Mouse (Mus musculus): ENCODE results near the gene Fgfr2. TPM values are rescaled to one million over a fixed set of nuclear protein-coding genes. Genes with fewer than 3 reads are reported as not detected.
A peak's percentile ranks its signal among the peaks of the same experiment; 100 is the strongest.

Gene Fgfr2
- polyA plus RNA-seq, 1 experiment from 2014 or later: 11.2 TPM

DNA sequence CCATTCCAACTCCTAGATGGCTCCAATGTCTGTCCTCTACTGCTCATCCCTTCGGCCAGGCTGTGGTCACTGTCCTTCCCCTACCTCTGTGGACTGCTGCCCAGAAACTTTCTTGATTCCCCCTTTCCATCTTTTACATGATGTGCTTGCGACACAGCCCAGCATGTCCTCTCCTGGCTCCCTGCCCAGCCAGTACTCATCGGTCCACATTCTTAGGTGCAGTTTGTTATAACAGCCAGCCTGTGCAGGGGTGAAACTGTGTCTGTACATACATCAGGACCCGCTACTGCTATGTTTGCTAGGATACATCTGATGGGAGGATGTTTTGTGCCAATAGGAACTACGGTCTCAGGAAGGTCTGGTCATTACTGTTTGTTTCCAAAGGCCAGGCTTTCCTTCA is 2949.2 kb downstream of the Fgfr2 start:
- TF ChIP-seq CTCF (IDR thresholded peaks at IDR 0.05; ENCODE audit: low read depth): no peak
- no peak for TF ChIP-seq EP300 (IDR thresholded peaks at IDR 0.05; ENCODE audit: low read depth)
- 57% methylated on average over 5 of the region's 5 CpGs for WGBS (ENCODE audit: insufficient replicate concordance)
- Histone ChIP-seq H3K4me2 (ENCODE audit: low read depth, low read length) (no peak overlapping the region), H3K4me3 (ENCODE audit: low read depth, low read length) (no peak overlapping the region), H3K4me1 (ENCODE audit: insufficient read depth) (no peaks in the 10 kb centered on the region), H3K9ac (replicated peaks) (no peak overlapping the region), H3K27me3 (ENCODE audit: insufficient read depth, low read length) (no peaks in the 10 kb centered on the region), H3K9me3 (ENCODE audit: low read length) (no peaks in the 10 kb centered on the region), H3K36me3 (replicated peaks; ENCODE audit: insufficient read depth, low read length) (no peaks in the 10 kb centered on the region; the same call in 1 of the 2 replicates), H3K27ac (ENCODE audit: low read depth) (no peak overlapping the region)
- peak; percentile 59 for DNase-seq
- peak; percentile 48; the same call in 1 of the 2 replicates for ATAC-seq

DNA sequence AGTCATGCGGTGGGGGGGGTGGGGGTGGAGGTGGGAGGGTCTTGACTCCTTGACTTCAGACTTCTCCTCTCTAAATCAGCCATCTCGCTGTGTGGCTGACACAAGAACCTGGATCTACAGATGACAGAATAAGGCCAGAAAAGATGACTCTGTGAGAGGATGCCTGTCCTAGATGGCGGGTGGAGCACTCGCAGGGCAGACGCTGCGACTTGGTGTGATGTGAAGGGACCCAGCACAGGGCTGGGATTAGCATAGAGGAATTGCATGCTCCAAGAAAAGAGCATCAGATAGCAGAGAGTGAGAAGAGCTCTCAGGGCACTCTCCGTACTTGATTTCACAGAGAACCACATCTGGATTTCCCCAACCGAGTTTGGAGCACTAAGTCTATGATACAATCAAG is 2953.0 kb downstream of the Fgfr2 start:
- H3K9ac ChIP-seq (replicated peaks): no peak overlapping the region
- 77% methylated on average over 8 of the region's 8 CpGs for WGBS (ENCODE audit: insufficient replicate concordance)
- no peaks in the 10 kb centered on the region for H3K9me3 ChIP-seq (ENCODE audit: low read length)
- H3K27me3 ChIP-seq (ENCODE audit: insufficient read depth, low read length): no peaks in the 10 kb centered on the region
- no peak overlapping the region for H3K4me2 ChIP-seq (ENCODE audit: low read depth, low read length)
- ATAC-seq (no peak), DNase-seq (no peak)
- no peak overlapping the region for H3K4me3 ChIP-seq (ENCODE audit: low read depth, low read length)
- H3K27ac ChIP-seq (ENCODE audit: low read depth): no peak overlapping the region
- H3K4me1 ChIP-seq (ENCODE audit: insufficient read depth): no peaks in the 10 kb centered on the region
- no peaks in the 10 kb centered on the region; the same call in 1 of the 2 replicates for H3K36me3 ChIP-seq (replicated peaks; ENCODE audit: insufficient read depth, low read length)
- no peak for TF ChIP-seq CTCF (IDR thresholded peaks at IDR 0.05; ENCODE audit: low read depth)
- no peak for TF ChIP-seq EP300 (IDR thresholded peaks at IDR 0.05; ENCODE audit: low read depth)

DNA sequence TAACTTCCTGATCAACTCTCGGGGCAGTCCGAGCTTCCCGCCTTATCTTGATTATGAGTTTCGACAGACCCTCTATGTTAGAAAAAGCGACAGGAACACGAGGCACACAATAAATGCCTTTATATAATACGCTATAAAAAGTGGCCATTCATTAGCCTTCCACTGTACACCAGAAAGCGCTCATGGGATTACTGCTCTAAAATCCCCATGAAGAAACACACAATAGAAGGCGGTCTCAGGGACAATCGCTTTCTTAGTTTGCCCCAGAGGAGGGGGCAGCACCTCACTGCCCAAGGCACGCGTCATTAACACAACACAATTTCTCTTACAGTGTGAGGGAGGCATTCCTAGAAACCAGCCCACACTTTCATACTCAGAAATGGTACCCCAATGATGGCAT is 2954.9 kb downstream of the Fgfr2 start:
- Histone ChIP-seq H3K27ac (ENCODE audit: low read depth) (no peak overlapping the region), H3K36me3 (replicated peaks; ENCODE audit: insufficient read depth, low read length) (no peaks in the 10 kb centered on the region; the same call in 1 of the 2 replicates), H3K4me3 (ENCODE audit: low read depth, low read length) (no peak overlapping the region), H3K9me3 (ENCODE audit: low read length) (no peaks in the 10 kb centered on the region), H3K4me2 (ENCODE audit: low read depth, low read length) (no peak overlapping the region), H3K27me3 (ENCODE audit: insufficient read depth, low read length) (no peaks in the 10 kb centered on the region), H3K4me1 (ENCODE audit: insufficient read depth) (no peaks in the 10 kb centered on the region), H3K9ac (replicated peaks) (no peak overlapping the region)
- DNase-seq (no peak), ATAC-seq (no peak)
- no peak for TF ChIP-seq EP300 (IDR thresholded peaks at IDR 0.05; ENCODE audit: low read depth)
- 73% methylated on average over 12 of the region's 12 CpGs for whole genome bisulfite sequencing (ENCODE audit: insufficient replicate concordance)

DNA sequence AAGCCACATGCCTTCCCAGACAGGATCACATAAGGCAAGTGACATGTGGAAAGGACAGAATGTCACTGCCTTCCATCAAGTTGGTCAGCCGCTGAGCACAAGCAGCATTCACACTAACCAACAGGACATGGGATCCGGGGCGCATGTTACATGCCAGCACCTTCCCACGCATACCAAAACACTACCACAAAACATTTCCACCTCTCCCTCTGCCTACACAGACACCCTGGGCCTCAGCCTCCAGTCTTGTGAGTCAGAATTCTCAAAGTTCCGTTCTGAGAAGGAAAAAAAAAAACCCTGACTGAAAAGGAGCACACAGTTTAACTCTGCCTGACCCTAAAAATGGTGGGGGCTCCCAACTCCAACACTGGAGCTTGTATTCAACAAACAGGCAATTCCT is 2955.9 kb downstream of the Fgfr2 start:
- no peak overlapping the region for H3K9ac ChIP-seq (replicated peaks)
- H3K9me3 ChIP-seq (ENCODE audit: low read length): no peaks in the 10 kb centered on the region
- WGBS (ENCODE audit: insufficient replicate concordance): 76% methylated on average over 5 of the region's 5 CpGs
- no peaks in the 10 kb centered on the region for H3K27me3 ChIP-seq (ENCODE audit: insufficient read depth, low read length)
- DNase-seq (no peak), ATAC-seq (no peak)
- H3K4me3 ChIP-seq (ENCODE audit: low read depth, low read length): no peak overlapping the region
- no peak overlapping the region for H3K4me2 ChIP-seq (ENCODE audit: low read depth, low read length)
- no peaks in the 10 kb centered on the region for H3K4me1 ChIP-seq (ENCODE audit: insufficient read depth)
- peaks cover 3% of the 10 kb centered on the region; the same call in 1 of the 2 replicates for H3K36me3 ChIP-seq (replicated peaks; ENCODE audit: insufficient read depth, low read length)
- TF ChIP-seq EP300 (IDR thresholded peaks at IDR 0.05; ENCODE audit: low read depth): no peak
- TF ChIP-seq CTCF (IDR thresholded peaks at IDR 0.05; ENCODE audit: low read depth): no peak
- H3K27ac ChIP-seq (ENCODE audit: low read depth): no peak overlapping the region

- WGBS (ENCODE audit: insufficient replicate concordance): 74% methylated on average over 4 of the region's 4 CpGs
- Histone ChIP-seq H3K36me3 (replicated peaks; ENCODE audit: insufficient read depth, low read length) (0 out of 2 replicates have a peak, but pooled peaks cover 3% of the 10 kb centered on the region), H3K9me3 (ENCODE audit: low read length) (no peaks in the 10 kb centered on the region), H3K4me1 (ENCODE audit: insufficient read depth) (no peaks in the 10 kb centered on the region), H3K27me3 (ENCODE audit: insufficient read depth, low read length) (no peaks in the 10 kb centered on the region), H3K27ac (ENCODE audit: low read depth) (no peak overlapping the region), H3K4me3 (ENCODE audit: low read depth, low read length) (no peak overlapping the region), H3K9ac (replicated peaks) (no peak overlapping the region), H3K4me2 (ENCODE audit: low read depth, low read length) (no peak overlapping the region)
- DNase-seq: no peak
- TF ChIP-seq EP300 (IDR thresholded peaks at IDR 0.05; ENCODE audit: low read depth): no peak
- TF ChIP-seq CTCF (IDR thresholded peaks at IDR 0.05; ENCODE audit: low read depth): no peak
- ATAC-seq: no peak
Observed at GRCm38 (mm10) chr7:130166190-130166589, 2957.0 kb downstream of the Fgfr2 start.

DNA sequence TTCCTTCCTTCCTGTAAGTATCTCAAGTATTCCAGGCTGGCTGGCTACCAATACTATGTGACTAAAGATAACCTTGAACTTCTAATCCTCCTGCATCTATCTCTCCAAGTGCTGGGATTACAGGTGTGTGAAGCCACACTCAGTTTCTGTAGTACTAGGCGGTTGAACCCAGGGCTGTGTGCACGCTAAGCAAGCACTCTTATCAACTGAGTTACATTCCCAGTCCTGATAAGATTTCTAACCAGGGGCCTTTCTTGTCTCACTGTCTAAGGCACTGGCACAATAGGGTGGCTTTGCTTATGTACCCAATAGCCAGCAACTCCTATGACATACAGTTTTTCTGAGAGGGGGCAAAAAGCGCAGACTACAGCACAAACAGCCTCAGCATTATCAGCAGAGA is 2957.7 kb downstream of the Fgfr2 start:
- no peak overlapping the region for H3K4me3 ChIP-seq (ENCODE audit: low read depth, low read length)
- H3K9ac ChIP-seq (replicated peaks): no peak overlapping the region
- TF ChIP-seq CTCF (IDR thresholded peaks at IDR 0.05; ENCODE audit: low read depth) (no peak), EP300 (IDR thresholded peaks at IDR 0.05; ENCODE audit: low read depth) (no peak)
- H3K9me3 ChIP-seq (ENCODE audit: low read length): no peaks in the 10 kb centered on the region
- ATAC-seq: no peak
- 67% methylated on average over 3 of the region's 3 CpGs for WGBS (ENCODE audit: insufficient replicate concordance)
- DNase-seq: no peak
- no peak overlapping the region for H3K27ac ChIP-seq (ENCODE audit: low read depth)
- H3K4me1 ChIP-seq (ENCODE audit: insufficient read depth): no peaks in the 10 kb centered on the region
- H3K4me2 ChIP-seq (ENCODE audit: low read depth, low read length): no peak overlapping the region
- no peaks in the 10 kb centered on the region for H3K27me3 ChIP-seq (ENCODE audit: insufficient read depth, low read length)
- H3K36me3 ChIP-seq (replicated peaks; ENCODE audit: insufficient read depth, low read length): 0 out of 2 replicates have a peak, but pooled peaks cover 3% of the 10 kb centered on the region

DNA sequence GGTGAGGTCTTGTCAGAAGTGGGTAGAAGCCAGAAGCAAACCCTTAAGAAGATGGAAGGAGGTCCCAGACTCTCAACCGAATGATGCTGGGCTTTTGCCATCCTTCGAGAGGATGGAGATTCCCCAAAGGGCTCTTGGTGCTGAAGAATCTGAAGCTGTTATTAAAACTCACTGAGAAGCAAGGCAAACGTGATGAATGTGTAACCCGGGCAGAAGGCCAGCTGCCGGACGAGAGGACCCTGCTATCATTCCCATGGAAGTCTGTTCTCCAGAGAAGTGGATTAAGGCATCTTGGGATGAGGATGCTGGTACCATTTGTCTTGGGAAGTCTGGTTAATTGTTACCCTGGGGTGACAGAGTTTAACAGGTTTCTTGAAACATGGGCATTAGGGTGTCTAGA is 2960.4 kb downstream of the Fgfr2 start:
- Histone ChIP-seq H3K4me3 (ENCODE audit: low read depth, low read length) (no peak overlapping the region), H3K9me3 (ENCODE audit: low read length) (no peaks in the 10 kb centered on the region), H3K27ac (ENCODE audit: low read depth) (no peak overlapping the region), H3K4me1 (ENCODE audit: insufficient read depth) (no peaks in the 10 kb centered on the region), H3K27me3 (ENCODE audit: insufficient read depth, low read length) (no peaks in the 10 kb centered on the region), H3K4me2 (ENCODE audit: low read depth, low read length) (no peak overlapping the region), H3K36me3 (replicated peaks; ENCODE audit: insufficient read depth, low read length) (0 out of 2 replicates have a peak, but pooled peaks cover 3% of the 10 kb centered on the region), H3K9ac (replicated peaks) (no peak overlapping the region)
- DNase-seq (no peak), ATAC-seq (no peak)
- TF ChIP-seq CTCF (IDR thresholded peaks at IDR 0.05; ENCODE audit: low read depth) (no peak), EP300 (IDR thresholded peaks at IDR 0.05; ENCODE audit: low read depth) (no peak)
- 74% methylated on average over 6 of the region's 6 CpGs for WGBS (ENCODE audit: insufficient replicate concordance)

All from liver, postnatal 0 days (tissue).